Mouse (Mus musculus) cerebellum, adult 2 months (tissue): ENCODE measurements around the gene Ndrg4.

Source experiments
- CTCF ChIP-seq: fragments of 200-500 bp; IDR thresholded peaks from 2 replicates; pipeline ENCODE4 v1.5.1; 2011; ENCODE audit warnings: low read depth, mild to moderate bottlenecking, control low read depth, low read length, moderate library complexity, borderline replicate concordance; ENCODE audit not compliant: insufficient read depth
- POLR2A ChIP-seq: fragments of 200-500 bp; IDR thresholded peaks from 2 replicates; pipeline ENCODE4 v1.6.1; 2011; ENCODE audit warnings: low read length, control low read depth, borderline replicate concordance; ENCODE audit not compliant: insufficient read depth

DNA sequence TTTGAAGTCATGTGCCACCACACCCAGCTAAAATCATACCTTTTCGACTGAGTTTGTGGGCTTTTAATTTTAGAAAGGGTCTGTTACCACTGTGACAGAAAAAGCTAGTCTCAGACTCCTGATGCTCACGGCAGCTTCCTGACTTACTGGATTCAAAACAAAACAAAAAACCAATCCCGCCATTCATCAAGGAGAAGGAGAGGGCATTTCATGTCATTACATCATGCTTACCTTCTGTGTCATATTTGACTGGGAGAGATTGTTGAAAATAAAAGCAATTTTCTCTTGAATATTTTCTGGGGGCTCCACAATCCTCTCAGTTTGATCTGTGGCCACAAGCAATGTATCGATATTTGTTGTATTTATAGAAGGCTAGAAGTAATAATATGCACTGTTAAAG lies 71.2 kb downstream of the Ndrg4 start:
- TF ChIP-seq POLR2A, result no peak
- no peak for TF ChIP-seq CTCF
